Mouse (Mus musculus) thymus, adult 18-20 months (tissue): ENCODE measurements at regions not wholly inside any gene's neighbourhood (a gene's known extent, or its start where the extent isn't known, plus 50 kb on each side); places are given as distances from the start of the nearest gene placed in this dataset.

ENCODE experiments used
- DNase-seq, 2 experiments: peaks; one replicate each; pipeline ENCODE4 v3.0.0; 2022; ENCODE audit warnings: mixed read lengths in 2 of 2

- DNase-seq: peak; percentile 38 to 49
Observed at GRCm38 (mm10) chr11:45795731-45796130, 56.1 kb upstream of the Clint1 start.

- DNase-seq: no peak
Observed at GRCm38 (mm10) chr11:45799732-45800386, 52.0 kb upstream of the Clint1 start.
